Mouse (Mus musculus): ENCODE results near the gene Vps52.

Vps52 gene

GRCm38 (mm10) chr17:33920282-33921097 lies 35.1 kb upstream of the Vps52 start:
- DNase-seq: peak; percentile 85 to 88

- no peak for DNase-seq
Observed at GRCm38 (mm10) chr17:33921361-33921760, 34.3 kb upstream of the Vps52 start.

- peak in 1 of 2 experiments; percentile 36 for DNase-seq
Observed at GRCm38 (mm10) chr17:33924577-33925283, 30.9 kb upstream of the Vps52 start.

- no peak for DNase-seq
Observed at GRCm38 (mm10) chr17:33925406-33926116, 30.1 kb upstream of the Vps52 start.

GRCm38 (mm10) chr17:33926207-33926932 lies 29.2 kb upstream of the Vps52 start:
- DNase-seq: no peak

GRCm38 (mm10) chr17:33928251-33928947 lies 27.2 kb upstream of the Vps52 start:
- DNase-seq: no peak

GRCm38 (mm10) chr17:33929371-33930279 lies 26.0 kb upstream of the Vps52 start, which contains the start of gene Rgl2:
Rgl2 (plus strand) TSS chr17:33929543.
- DNase-seq: peak; percentile 88 to 89

GRCm38 (mm10) chr17:33930280-33931158 lies 25.1 kb upstream of the Vps52 start:
- peak; percentile 81 to 88 for DNase-seq

- no peak for DNase-seq
Observed at GRCm38 (mm10) chr17:33931159-33931866, 24.3 kb upstream of the Vps52 start.

GRCm38 (mm10) chr17:33931947-33932346 lies 23.7 kb upstream of the Vps52 start:
- DNase-seq: no peak

- no peak for DNase-seq
Observed at GRCm38 (mm10) chr17:33932448-33932847, 23.2 kb upstream of the Vps52 start.

GRCm38 (mm10) chr17:33932970-33933369 lies 22.6 kb upstream of the Vps52 start:
- no peak for DNase-seq

GRCm38 (mm10) chr17:33935422-33936055 lies 20.1 kb upstream of the Vps52 start:
- DNase-seq: no peak

- no peak for DNase-seq
Observed at GRCm38 (mm10) chr17:33936993-33937392, 18.6 kb upstream of the Vps52 start.

- no peak for DNase-seq
Observed at GRCm38 (mm10) chr17:33938783-33939182, 16.8 kb upstream of the Vps52 start.

- peak; percentile 87 to 88 for DNase-seq
Observed at GRCm38 (mm10) chr17:33940206-33940805, 15.3 kb upstream of the Vps52 start, which contains the start of the genes Pfdn6 and Wdr46. Pfdn6 (minus strand) TSS chr17:33940343. Wdr46 (plus strand) TSS chr17:33940660.

- no peak for DNase-seq
Observed at GRCm38 (mm10) chr17:33940981-33941380, 14.6 kb upstream of the Vps52 start.

- DNase-seq: no peak
Observed at GRCm38 (mm10) chr17:33941381-33941780, 14.2 kb upstream of the Vps52 start.
